Mouse (Mus musculus): ENCODE measurements at regions not wholly inside any gene's neighbourhood (a gene's known extent, or its start where the extent isn't known, plus 50 kb on each side); places are given as distances from the start of the nearest gene placed in this dataset.

- ATAC-seq (ENCODE audit: low FRiP score, low TSS enrichment) = no peak
- Histone ChIP-seq H3K4me3 (ENCODE audit: low read depth, low read length) (no peak overlapping the region), H3K27ac (replicated peaks) (no peak overlapping the region), H3K9ac (ENCODE audit: low read length) (no peak overlapping the region), H3K4me2 (replicated peaks; ENCODE audit: low read depth) (no peak overlapping the region), H3K9me3 (ENCODE audit: control insufficient read depth, low read length) (no peaks in the 10 kb centered on the region), H3K36me3 (ENCODE audit: control insufficient read depth, insufficient read depth, low read length) (no peaks in the 10 kb centered on the region), H3K27me3 (ENCODE audit: control insufficient read depth, insufficient read depth, low read length) (no peaks in the 10 kb centered on the region), H3K4me1 (replicated peaks; ENCODE audit: control insufficient read depth, insufficient read depth) (no peaks in the 10 kb centered on the region)
- DNase-seq (ENCODE audit: low spot score) = no peak
- 62% methylated on average over 2 of the region's 2 CpGs for WGBS
- TF ChIP-seq EP300 (optimal IDR thresholded peaks at IDR 0.05) (no peak), CTCF (IDR thresholded peaks at IDR 0.05; ENCODE audit: low read depth) (peak; percentile 35)
These were observed 59.1 kb upstream of the Ephb1 start for GRCm38 (mm10) chr9:102413631-102414030.

- H3K27ac ChIP-seq (replicated peaks) = no peak overlapping the region
- H3K4me1 ChIP-seq (replicated peaks; ENCODE audit: control insufficient read depth, insufficient read depth) = no peaks in the 10 kb centered on the region
- WGBS = 91% methylated on average over 10 of the region's 10 CpGs
- no peak overlapping the region for H3K4me3 ChIP-seq (ENCODE audit: low read depth, low read length)
- H3K36me3 ChIP-seq (ENCODE audit: control insufficient read depth, insufficient read depth, low read length) = no peaks in the 10 kb centered on the region
- ATAC-seq (ENCODE audit: low FRiP score, low TSS enrichment) (no peak), DNase-seq (ENCODE audit: low spot score) (no peak)
- no peaks in the 10 kb centered on the region for H3K27me3 ChIP-seq (ENCODE audit: control insufficient read depth, insufficient read depth, low read length)
- no peak overlapping the region for H3K4me2 ChIP-seq (replicated peaks; ENCODE audit: low read depth)
- H3K9ac ChIP-seq (ENCODE audit: low read length) = no peak overlapping the region
- no peaks in the 10 kb centered on the region for H3K9me3 ChIP-seq (ENCODE audit: control insufficient read depth, low read length)
- no peak for TF ChIP-seq EP300 (optimal IDR thresholded peaks at IDR 0.05)
- no peak for TF ChIP-seq CTCF (IDR thresholded peaks at IDR 0.05; ENCODE audit: low read depth)
These were observed 56.2 kb upstream of the Ephb1 start for GRCm38 (mm10) chr9:102410666-102411065.

DNA sequence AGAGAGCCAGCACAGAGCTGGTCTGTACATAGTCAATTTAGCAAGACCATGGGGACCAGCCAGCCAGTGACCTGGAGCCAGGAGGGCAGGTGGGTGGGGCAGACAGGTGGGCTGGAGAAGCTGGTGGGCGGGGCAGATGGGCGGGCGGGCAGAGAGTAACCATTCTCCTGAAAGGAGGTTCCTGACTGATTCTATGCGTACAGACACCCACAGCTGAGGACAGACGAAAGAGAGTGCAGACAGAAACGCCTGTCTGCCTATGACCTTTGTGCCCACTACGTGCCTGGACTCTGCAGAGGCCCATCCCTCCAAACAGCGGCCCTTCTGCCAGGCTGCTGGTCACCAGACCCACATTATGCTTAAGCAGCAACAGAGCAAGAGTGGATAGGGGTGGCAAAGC lies 51.5 kb upstream of the Ephb1 start:
- no peaks in the 10 kb centered on the region for H3K9me3 ChIP-seq (ENCODE audit: control insufficient read depth, low read length)
- H3K27ac ChIP-seq (replicated peaks) = no peak overlapping the region
- H3K4me1 ChIP-seq (replicated peaks; ENCODE audit: control insufficient read depth, insufficient read depth) = no peaks in the 10 kb centered on the region
- TF ChIP-seq CTCF (IDR thresholded peaks at IDR 0.05; ENCODE audit: low read depth) (no peak), EP300 (optimal IDR thresholded peaks at IDR 0.05) (no peak)
- 37% methylated on average over 8 of the region's 8 CpGs for WGBS
- H3K9ac ChIP-seq (ENCODE audit: low read length) = no peak overlapping the region
- DNase-seq (ENCODE audit: low spot score) (no peak), ATAC-seq (ENCODE audit: low FRiP score, low TSS enrichment) (no peak)
- H3K4me2 ChIP-seq (replicated peaks; ENCODE audit: low read depth) = no peak overlapping the region
- H3K4me3 ChIP-seq (ENCODE audit: low read depth, low read length) = no peak overlapping the region
- H3K27me3 ChIP-seq (ENCODE audit: control insufficient read depth, insufficient read depth, low read length) = no peaks in the 10 kb centered on the region
- no peaks in the 10 kb centered on the region for H3K36me3 ChIP-seq (ENCODE audit: control insufficient read depth, insufficient read depth, low read length)

All from stomach, postnatal 0 days (tissue).